Mouse (Mus musculus) forebrain, embryonic 11.5 days (tissue): ENCODE measurements around the gene Tcte1. TPM values are rescaled to one million over a fixed set of nuclear protein-coding genes. Genes with fewer than 3 reads are reported as not detected.
A peak's percentile ranks its signal among the peaks of the same experiment; 100 is the strongest.

Source experiments
- ATAC-seq: fragments of 200-750 bp; cut with Nextera tagmentation; replicated peaks from 2 replicates; pipeline ENCODE4 v1.8.0; 2017; ENCODE audit warnings: moderate TSS enrichment; ENCODE audit not compliant: low FRiP score
- DNase-seq: peaks from one replicate; pipeline ENCODE4 v3.0.0-alpha.2; 2017; ENCODE audit warnings: low spot score
- H3K27ac ChIP-seq: fragments of 300-500 bp; sonication (generic); 2 replicates; pipeline ENCODE4 v1.5.1; 2014; ENCODE audit warnings: low read depth, low read length
- H3K27me3 ChIP-seq: fragments of 300-500 bp; sonication (generic); 2 replicates; pipeline ENCODE4 v1.6.1; 2014; ENCODE audit warnings: mild to moderate bottlenecking, low read length, mixed read lengths; ENCODE audit not compliant: control insufficient read depth, insufficient read depth
- H3K36me3 ChIP-seq: fragments of 300-500 bp; sonication (generic); 2 replicates; pipeline ENCODE4 v1.6.1; 2014; ENCODE audit warnings: mild to moderate bottlenecking, low read length, moderate library complexity, mixed read lengths; ENCODE audit not compliant: control insufficient read depth, insufficient read depth
- H3K4me1 ChIP-seq: fragments of 300-500 bp; sonication (generic); replicated peaks from 2 replicates; pipeline ENCODE4 v1.6.1; 2014; ENCODE audit warnings: low read length, mixed read lengths; ENCODE audit not compliant: control insufficient read depth, insufficient read depth
- H3K4me2 ChIP-seq: fragments of 300-500 bp; sonication (generic); 2 replicates; pipeline ENCODE4 v1.6.1; 2014; ENCODE audit warnings: low read depth, mild to moderate bottlenecking, low read length, moderate library complexity, mixed read lengths; ENCODE audit not compliant: severe bottlenecking
- H3K4me3 ChIP-seq: fragments of 300-500 bp; sonication (generic); 2 replicates; pipeline ENCODE4 v1.5.1; 2014; ENCODE audit warnings: low read depth, low read length
- H3K9ac ChIP-seq: fragments of 300-500 bp; sonication (generic); 2 replicates; pipeline ENCODE4 v1.6.1; 2014; ENCODE audit warnings: low read length
- H3K9me3 ChIP-seq: fragments of 300-500 bp; sonication (generic); 2 replicates; pipeline ENCODE4 v1.6.1; 2016; ENCODE audit warnings: low read length, mixed read lengths; ENCODE audit not compliant: control insufficient read depth
- WGBS: fragments of 180-500 bp; shearing (Covaris S2); extraction: QIAGEN DNeasy Blood & Tissue Kit; methylation state at CpG from one replicate; pipeline ENCODE4 v1.1.7; 2014; 5-methylcytosine and 5-hydroxymethylcytosine counted together
- polyA plus RNA-seq: library from polyadenylated mRNA; unstranded; fragments of >200 nt; fragmentation: Nextera tagmentation; extraction: Ambion mirVana; gene quantifications from 2 replicates; pipeline ENCODE4 v1.2.1, GENCODE M21; 2014

The Tcte1 gene
- polyA plus RNA-seq, result 0.95 and 2.0 TPM in 2 replicates

GRCm38 (mm10) chr17:45523263-45523662 is at the start of gene Tcte1:
Tcte1 (plus strand) TSS chr17:45523434.
- Histone ChIP-seq H3K27me3 (no peaks in the 10 kb centered on the region), H3K4me1 (0 out of 2 replicates have a peak, but pooled peaks cover 4% of the 10 kb centered on the region), H3K4me2 (peak within 1 kb of the TSS; percentile 66), H3K36me3 (no peaks in the 10 kb centered on the region), H3K4me3 (peak within 1 kb of the TSS; percentile 34), H3K27ac (no peak within 1 kb of the TSS), H3K9ac (peak within 1 kb of the TSS; percentile 48), H3K9me3 (no peaks in the 10 kb centered on the region)
- ATAC-seq (peak; percentile 89), DNase-seq (peak; percentile 85)
- under 1% methylated on average over 21 of the region's 21 CpGs for WGBS

- H3K9ac ChIP-seq, result no peak overlapping the region
- H3K27ac ChIP-seq, result no peak overlapping the region
- H3K4me1 ChIP-seq, result no peaks in the 10 kb centered on the region; the same call in 1 of the 2 replicates
- ATAC-seq (no peak), DNase-seq (no peak)
- H3K27me3 ChIP-seq, result no peaks in the 10 kb centered on the region
- H3K4me2 ChIP-seq, result no peak overlapping the region
- H3K36me3 ChIP-seq, result no peaks in the 10 kb centered on the region
- no peaks in the 10 kb centered on the region for H3K9me3 ChIP-seq
- H3K4me3 ChIP-seq, result no peak overlapping the region
- 83% methylated on average over 6 of the region's 6 CpGs for WGBS
These were observed 49.6 kb upstream of the Tcte1 start for GRCm38 (mm10) chr17:45473667-45474066.

- Histone ChIP-seq H3K27me3 (no peaks in the 10 kb centered on the region), H3K4me2 (peak overlapping the region; percentile 63; the same call in 1 of the 2 replicates), H3K36me3 (no peaks in the 10 kb centered on the region), H3K4me3 (peak overlapping the region; percentile 34), H3K4me1 (no peaks in the 10 kb centered on the region; the same call in 1 of the 2 replicates), H3K27ac (no peak overlapping the region), H3K9ac (no peak overlapping the region; the same call in 1 of the 2 replicates), H3K9me3 (no peaks in the 10 kb centered on the region)
- WGBS, result 67% methylated on average over 8 of the region's 8 CpGs
- DNase-seq (no peak), ATAC-seq (no peak; the same call in 1 of the 2 replicates)
These were observed 49.1 kb upstream of the Tcte1 start for GRCm38 (mm10) chr17:45474146-45474545.

- no peaks in the 10 kb centered on the region; the same call in 1 of the 2 replicates for H3K4me1 ChIP-seq
- peak; percentile 80 for DNase-seq
- ATAC-seq, result peak; percentile 82
- peak within 1 kb of the TSS; percentile 34 for H3K4me3 ChIP-seq
- no peaks in the 10 kb centered on the region for H3K27me3 ChIP-seq
- no peaks in the 10 kb centered on the region for H3K9me3 ChIP-seq
- H3K36me3 ChIP-seq, result no peaks in the 10 kb centered on the region
- H3K27ac ChIP-seq, result no peak within 1 kb of the TSS
- H3K9ac ChIP-seq, result peak within 1 kb of the TSS; percentile 47
- WGBS, result 5% methylated on average over 30 of the region's 30 CpGs
- peak within 1 kb of the TSS; percentile 63 for H3K4me2 ChIP-seq
These were observed 48.4 kb upstream of the Tcte1 start, which contains the start of gene Spats1 for GRCm38 (mm10) chr17:45474669-45475465. Spats1 (minus strand) TSS chr17:45475415.

GRCm38 (mm10) chr17:45478234-45478825 is 44.9 kb upstream of the Tcte1 start:
- DNase-seq (peak; percentile 92), ATAC-seq (0 out of 2 replicates have a peak, but pooled peaks have one; percentile 49)
- Histone ChIP-seq H3K9ac (no peak overlapping the region), H3K27ac (no peak overlapping the region), H3K27me3 (no peaks in the 10 kb centered on the region), H3K36me3 (no peaks in the 10 kb centered on the region), H3K4me1 (no peaks in the 10 kb centered on the region; the same call in 1 of the 2 replicates), H3K9me3 (no peaks in the 10 kb centered on the region), H3K4me3 (no peak overlapping the region), H3K4me2 (no peak overlapping the region)
- 20% methylated on average over 12 of the region's 12 CpGs for WGBS

GRCm38 (mm10) chr17:45480429-45480828 is 42.8 kb upstream of the Tcte1 start:
- WGBS, result 28% methylated on average over 2 of the region's 2 CpGs

GRCm38 (mm10) chr17:45485581-45485980 is 37.7 kb upstream of the Tcte1 start:
- Histone ChIP-seq H3K4me1 (no peaks in the 10 kb centered on the region), H3K36me3 (no peaks in the 10 kb centered on the region), H3K4me3 (no peak overlapping the region), H3K9ac (no peak overlapping the region), H3K4me2 (no peak overlapping the region), H3K27me3 (no peaks in the 10 kb centered on the region), H3K27ac (no peak overlapping the region), H3K9me3 (no peaks in the 10 kb centered on the region)
- no peak for DNase-seq
- 90% methylated on average over 7 of the region's 7 CpGs for WGBS
- ATAC-seq, result no peak

More at GRCm38 (mm10) chr17:45480429-45480828, 42.8 kb upstream of the Tcte1 start:
- Histone ChIP-seq H3K9me3 (no peaks in the 10 kb centered on the region), H3K27ac (no peak overlapping the region), H3K4me2 (no peak overlapping the region), H3K36me3 (no peaks in the 10 kb centered on the region), H3K4me1 (no peaks in the 10 kb centered on the region), H3K27me3 (no peaks in the 10 kb centered on the region), H3K9ac (no peak overlapping the region), H3K4me3 (no peak overlapping the region)
- ATAC-seq (no peak), DNase-seq (no peak)

GRCm38 (mm10) chr17:45487216-45487615 is 36.0 kb upstream of the Tcte1 start:
- Histone ChIP-seq H3K27ac (no peak overlapping the region), H3K4me3 (no peak overlapping the region), H3K36me3 (no peaks in the 10 kb centered on the region), H3K9me3 (no peaks in the 10 kb centered on the region), H3K4me2 (no peak overlapping the region), H3K9ac (no peak overlapping the region), H3K27me3 (no peaks in the 10 kb centered on the region), H3K4me1 (no peaks in the 10 kb centered on the region)
- ATAC-seq (no peak), DNase-seq (no peak)
- 18% methylated on average over 5 of the region's 5 CpGs for WGBS
